Mouse (Mus musculus) thymus, adult 18-20 months (tissue): ENCODE results near the gene Ap2a1.

Experiments
- DNase-seq, 2 experiments: peaks; one replicate each; pipeline ENCODE4 v3.0.0; 2022; ENCODE audit warnings: mixed read lengths in 2 of 2

The Ap2a1 gene

GRCm38 (mm10) chr7:44929204-44930151 is at the start of gene Ap2a1:
Gene Ap2a1 (minus strand): TSS chr7:44929496.
- peak; percentile 100 for DNase-seq

DNA sequence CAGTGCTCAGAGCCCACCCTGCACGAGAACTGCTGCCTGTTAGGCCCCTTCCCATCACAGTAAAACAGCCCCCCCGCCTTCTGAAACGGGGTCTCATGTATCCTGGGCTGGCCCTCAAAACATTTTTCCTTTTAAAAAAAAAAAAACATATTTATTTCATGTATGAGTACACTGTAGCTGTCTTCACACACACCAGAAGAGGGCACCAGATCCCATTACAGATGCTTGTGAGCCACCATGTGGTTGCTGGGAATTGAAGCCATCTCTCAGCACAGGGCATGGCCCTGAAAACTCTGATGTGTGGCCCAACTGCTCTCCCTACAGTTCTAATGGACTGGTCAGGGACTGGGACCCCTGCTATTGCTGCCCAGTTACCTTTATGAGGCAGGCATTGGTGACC is 49.0 kb upstream of the Ap2a1 start:
- no peak for DNase-seq

- no peak for DNase-seq
Measured at GRCm38 (mm10) chr7:44975117-44975419, 45.8 kb upstream of the Ap2a1 start.

- DNase-seq = no peak
Measured at GRCm38 (mm10) chr7:44974383-44975116, 45.3 kb upstream of the Ap2a1 start, which contains the start of gene Cpt1c. Gene Cpt1c (minus strand): TSS chr7:44974851.

DNA sequence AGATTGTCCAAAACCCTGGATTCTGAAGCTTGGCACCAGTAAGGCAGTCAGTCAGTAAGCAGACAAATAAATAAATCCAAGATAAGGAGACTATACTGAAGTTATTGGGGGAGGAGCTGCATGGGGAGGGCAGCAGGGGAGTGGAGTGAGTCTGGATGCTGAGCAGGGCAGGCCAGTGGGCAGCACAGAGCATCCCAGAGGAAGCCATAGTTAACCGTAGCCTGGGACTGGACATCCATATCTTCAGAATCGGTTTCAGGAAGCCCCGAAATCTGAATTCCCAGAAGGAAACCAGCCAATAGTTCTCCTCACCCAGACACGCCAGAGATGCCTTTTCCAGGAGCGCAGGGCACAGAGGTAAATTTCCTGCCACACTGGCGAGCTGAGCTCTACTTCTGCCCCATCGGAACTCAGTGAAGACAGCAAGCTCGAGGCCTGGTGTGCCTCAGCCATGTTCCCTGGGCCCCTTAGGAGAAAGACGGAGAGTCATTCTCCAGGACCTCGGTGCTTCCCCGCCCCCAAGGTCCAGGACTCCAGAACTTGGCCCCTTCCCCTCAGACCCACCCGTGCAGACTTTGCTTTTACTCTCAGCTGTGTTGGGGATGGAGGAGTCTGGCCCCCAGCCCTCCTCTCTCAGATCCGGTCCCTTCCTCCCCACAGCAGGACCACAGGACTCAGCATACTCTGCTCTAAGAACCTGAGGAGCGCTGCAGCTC is 44.3 kb upstream of the Ap2a1 start:
- no peak for DNase-seq

DNA sequence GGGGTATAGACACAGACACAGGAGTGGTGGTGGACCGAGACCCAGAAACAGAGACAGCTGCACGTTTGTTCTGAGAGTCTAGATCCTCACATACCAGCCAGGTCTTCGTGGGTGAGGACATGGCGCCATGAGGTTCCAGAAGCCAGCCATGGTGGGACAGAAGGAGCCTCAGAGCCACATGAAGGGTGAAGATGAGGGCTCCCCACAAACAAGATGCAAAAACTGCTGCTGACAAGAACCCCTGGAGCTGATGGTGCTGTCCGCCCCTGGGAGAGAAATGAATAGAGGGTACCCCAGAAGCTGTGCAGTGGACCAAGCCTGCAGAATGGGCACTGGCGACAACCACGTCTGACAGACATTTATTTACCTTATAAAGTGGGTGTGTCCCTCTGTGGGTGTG is 41.8 kb upstream of the Ap2a1 start:
- DNase-seq = no peak

DNA sequence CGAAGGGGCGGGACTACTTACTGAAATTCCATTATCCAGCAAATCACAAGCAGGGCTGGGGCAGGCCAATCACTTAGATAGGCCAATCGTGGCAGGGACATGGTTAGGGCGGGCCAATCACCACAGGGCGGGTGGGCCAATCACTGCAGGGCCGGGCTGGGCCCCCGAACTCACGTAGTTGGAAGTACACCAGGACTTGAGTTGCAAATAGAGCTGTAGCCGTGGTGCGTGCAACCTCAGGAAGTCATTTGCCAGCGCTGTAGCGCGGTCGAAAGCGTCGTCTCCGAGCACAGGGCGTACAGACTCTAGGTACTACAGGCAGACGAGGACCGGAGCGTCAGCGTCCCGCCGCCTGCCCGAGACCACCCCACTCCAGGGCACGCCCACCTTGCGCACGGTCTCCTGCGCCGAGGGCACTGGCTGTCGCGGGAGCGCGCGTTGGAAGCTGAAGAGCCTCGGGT is 41.0 kb upstream of the Ap2a1 start:
- peak; percentile 62 to 70 for DNase-seq

DNA sequence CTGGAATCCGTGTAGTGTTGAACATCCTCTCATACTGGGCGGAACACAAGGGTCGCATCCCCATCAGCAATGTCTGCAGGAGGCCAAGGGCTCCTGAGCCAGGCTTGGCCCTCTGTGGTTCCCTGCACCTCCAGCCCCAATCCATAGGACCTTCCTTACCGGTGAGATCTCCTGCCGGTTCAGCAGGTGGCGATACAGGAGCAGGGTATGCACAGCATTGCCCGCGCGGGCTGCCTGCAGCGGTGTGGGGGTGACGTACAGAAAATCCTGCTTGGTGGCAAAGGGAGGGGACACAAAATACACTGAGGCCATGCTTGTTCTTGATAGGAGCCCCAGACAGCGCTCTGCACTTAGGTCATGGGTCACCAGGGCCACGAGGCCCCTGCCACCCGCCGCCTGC is 37.3 kb upstream of the Ap2a1 start:
- no peak for DNase-seq

DNA sequence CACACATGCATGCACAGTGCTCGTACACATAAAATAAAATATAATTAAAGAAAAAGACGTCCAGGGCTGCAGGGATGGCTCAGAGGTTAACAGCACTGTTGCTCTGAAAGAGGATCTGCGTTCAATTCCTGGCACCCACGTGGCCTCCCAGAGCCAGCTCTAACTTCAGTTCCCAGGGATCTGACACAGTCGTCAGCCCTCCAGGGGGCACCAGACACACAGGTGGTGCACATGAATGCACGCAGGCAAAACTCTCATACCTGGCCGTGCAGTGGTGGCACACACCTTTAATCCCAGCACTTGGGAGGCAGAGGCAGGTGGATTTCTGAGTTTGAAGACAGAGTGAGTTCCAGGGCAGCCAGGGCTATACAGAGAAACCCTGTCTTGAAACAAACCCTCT is 36.7 kb upstream of the Ap2a1 start:
- no peak for DNase-seq

DNA sequence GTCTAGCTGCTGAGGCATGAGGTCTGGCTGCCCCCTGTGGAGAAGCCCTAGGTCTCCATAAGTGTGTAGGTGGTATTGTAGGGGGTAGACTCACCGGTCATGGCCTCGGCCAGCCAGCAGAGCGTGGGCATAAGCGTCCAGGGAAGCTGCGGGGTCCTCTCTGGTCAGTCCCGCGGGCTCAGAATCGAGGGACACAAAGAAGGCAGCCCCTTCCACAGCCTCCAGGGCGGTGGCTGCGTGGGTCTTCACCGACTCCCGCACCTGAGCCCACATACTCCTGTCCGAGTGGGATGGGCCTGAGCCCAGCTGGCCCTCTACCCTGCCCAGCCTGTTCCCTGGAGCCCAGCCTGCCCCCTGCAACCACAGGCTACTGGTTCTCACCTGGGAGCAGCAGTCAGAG is 35.7 kb upstream of the Ap2a1 start:
- DNase-seq = no peak

DNA sequence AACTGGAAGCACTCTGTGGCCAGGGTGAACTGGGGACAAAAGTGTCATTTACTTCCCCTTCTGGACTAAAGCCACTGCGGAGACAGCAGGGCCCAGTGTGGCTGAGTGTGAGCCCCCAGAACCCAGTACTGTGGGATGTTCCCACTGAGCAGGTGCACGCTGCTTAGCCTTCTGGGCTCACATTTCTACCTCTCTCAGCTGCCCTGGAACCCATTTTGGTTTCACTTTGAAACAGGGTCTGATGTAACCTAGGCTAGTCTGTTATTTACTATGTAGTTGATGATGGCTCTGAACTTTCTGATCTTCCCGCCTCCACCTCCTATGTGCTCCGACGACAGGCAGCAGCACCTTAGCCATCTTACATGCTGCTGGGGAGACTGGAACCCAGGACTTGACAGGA is 33.5 kb upstream of the Ap2a1 start:
- no peak for DNase-seq

- DNase-seq = no peak
Measured at GRCm38 (mm10) chr7:44962337-44962736, 33.0 kb upstream of the Ap2a1 start.

- DNase-seq = no peak
Measured at GRCm38 (mm10) chr7:44960512-44960910, 31.2 kb upstream of the Ap2a1 start.

DNA sequence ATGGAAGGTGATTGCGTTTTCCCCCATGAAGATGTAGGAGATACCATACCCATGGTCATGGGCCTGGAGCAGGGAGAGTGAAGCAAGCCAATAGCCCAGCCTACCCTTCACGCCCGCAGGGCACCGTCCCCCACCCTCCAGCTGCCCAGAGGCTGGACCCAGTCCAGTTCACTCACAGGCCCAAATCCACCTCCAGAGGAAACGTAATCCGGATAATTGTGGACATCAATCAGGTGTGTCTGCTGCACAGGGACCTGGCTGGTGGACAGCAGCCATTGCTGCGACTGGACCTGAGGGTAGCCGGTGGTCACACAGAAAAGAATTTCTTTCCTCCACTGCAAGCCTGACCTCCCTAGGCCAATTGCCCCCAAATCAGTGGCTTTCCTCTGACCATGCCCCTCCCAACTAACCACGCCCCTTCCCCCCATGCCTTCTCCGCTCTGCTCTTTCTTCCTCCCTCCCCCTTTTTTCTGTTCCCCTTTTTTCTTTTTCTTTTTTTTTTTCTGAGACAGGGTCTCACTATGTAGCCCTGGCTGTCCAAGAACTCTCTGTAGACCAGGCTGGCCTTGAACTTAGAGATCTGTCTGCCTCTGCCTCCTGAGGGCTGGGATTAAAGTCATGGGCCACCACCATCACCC is 30.7 kb upstream of the Ap2a1 start:
- DNase-seq = no peak

DNA sequence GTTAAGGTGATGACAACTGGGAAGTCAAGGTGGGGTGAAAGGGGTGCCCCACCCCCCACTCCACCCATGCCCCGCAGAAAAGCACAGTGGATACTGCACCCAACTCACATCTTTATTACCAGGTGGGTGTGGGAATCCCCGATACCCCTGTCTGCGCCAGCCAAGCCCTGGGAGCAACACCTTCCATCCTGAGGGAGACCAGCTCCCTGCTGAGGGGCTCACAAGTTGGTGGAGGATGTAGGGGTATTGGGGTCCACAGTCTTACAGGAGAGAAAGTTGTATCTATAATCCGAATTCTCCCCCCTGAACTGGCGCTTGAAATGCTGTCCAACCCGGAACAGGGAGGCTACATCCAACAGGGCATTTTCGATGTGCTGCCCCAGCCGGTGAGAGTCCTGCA is 30.0 kb upstream of the Ap2a1 start:
- DNase-seq = no peak

DNA sequence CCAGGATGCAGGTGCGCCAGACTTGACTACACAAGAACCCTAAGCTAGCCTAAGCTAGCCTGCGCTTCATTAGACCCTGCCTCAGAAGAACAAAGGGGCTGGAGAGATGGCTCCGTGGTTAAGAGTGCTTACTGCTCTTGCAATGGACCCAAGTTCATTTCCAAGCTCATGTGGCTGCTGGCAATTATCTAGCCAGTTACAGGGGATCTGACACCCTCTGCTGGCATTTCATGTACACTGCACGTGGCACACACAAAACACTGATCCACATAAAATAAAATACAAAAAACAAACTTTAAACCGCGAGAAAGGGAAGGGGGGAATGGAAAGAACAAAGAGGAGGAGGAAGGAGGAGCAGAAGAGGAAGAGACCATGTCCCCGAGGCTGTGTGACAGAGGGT is 28.9 kb upstream of the Ap2a1 start:
- DNase-seq = no peak

GRCm38 (mm10) chr7:44957183-44957835 is 28.0 kb upstream of the Ap2a1 start:
- no peak for DNase-seq

- DNase-seq = no peak
Measured at GRCm38 (mm10) chr7:44956266-44956665, 27.0 kb upstream of the Ap2a1 start.

DNA sequence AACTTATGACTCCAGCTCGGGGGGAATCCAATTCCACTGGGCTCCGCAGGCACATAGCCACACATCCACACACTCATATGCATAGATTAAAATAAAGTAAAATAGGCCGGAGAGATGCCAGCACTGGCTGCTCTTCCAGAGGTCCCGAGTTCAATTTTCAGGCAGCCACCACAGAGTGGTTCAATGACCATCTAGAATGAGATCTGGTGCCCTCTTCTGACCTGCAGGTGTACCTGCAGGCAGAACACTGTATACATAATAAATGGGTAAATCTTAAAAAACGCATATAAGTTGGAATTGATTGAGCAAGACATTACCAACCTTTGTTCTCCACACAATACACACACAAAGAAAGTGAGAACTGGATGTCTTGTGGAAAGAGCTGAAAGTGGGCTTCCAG is 26.3 kb upstream of the Ap2a1 start:
- no peak for DNase-seq

DNA sequence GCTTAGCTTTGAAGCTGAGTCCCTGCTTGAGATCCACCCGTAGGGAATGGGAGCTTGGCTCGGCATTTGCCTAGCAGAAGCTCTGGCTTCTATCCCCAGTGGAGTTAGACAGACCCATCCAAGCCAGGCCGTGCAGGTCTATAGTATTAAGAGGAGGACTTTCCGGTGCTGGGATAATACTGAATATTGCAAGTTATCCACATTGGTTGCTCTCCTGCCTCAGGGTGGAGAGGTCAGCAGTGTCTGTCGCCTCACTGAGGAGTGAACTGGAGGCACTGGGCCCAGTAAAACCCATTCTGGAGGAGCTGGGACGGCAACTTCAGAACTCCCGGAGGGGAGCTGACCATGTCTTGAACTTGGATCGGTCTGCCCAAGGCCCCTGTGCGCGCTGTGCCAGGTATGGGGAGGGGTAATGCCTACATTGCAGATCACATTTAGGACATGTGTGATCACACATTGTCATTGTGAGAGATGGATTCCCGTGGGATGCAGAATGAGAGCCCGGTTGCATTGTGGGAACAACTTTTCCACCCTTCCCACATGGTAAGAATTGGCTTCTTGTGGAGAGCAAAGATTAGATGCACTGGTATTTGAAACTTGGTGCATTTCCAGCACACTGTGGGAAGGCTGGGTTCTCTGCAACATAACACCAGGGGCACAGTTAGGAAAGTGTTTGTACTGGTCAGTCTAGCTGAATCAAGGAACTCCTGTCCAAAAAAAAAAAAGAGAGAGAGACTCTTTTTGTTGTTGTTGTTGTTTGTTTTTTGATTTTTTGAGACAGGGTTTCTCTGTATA is 25.0 kb upstream of the Ap2a1 start:
- DNase-seq = no peak

DNA sequence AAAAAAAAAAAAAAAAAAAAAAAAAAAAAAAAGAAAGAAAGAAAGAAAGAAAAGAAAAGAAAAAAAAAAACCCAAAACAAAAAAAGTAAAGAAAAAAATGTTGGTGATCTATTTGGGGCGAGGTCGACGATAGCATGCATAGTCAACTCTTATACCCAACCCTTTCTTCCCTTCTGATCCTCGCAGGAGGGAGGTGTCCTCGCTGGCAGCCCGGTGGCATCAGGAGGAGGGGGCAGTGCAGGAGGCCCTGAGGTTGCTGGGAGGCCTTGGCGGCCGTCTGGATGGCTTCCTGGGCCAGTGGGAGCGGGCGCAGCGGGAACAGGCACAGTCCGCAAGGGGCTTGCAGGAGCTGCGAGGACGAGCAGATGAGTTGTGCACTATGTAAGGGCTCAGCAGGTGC is 24.3 kb upstream of the Ap2a1 start:
- no peak for DNase-seq
